Mouse (Mus musculus) B cell, adult 2 months (primary cell): ENCODE data around the gene Klhl29.

Experiments used
- DNase-seq, 2 experiments: peaks; one replicate each; pipeline ENCODE4 v3.0.0; 2022

The Klhl29 gene

DNA sequence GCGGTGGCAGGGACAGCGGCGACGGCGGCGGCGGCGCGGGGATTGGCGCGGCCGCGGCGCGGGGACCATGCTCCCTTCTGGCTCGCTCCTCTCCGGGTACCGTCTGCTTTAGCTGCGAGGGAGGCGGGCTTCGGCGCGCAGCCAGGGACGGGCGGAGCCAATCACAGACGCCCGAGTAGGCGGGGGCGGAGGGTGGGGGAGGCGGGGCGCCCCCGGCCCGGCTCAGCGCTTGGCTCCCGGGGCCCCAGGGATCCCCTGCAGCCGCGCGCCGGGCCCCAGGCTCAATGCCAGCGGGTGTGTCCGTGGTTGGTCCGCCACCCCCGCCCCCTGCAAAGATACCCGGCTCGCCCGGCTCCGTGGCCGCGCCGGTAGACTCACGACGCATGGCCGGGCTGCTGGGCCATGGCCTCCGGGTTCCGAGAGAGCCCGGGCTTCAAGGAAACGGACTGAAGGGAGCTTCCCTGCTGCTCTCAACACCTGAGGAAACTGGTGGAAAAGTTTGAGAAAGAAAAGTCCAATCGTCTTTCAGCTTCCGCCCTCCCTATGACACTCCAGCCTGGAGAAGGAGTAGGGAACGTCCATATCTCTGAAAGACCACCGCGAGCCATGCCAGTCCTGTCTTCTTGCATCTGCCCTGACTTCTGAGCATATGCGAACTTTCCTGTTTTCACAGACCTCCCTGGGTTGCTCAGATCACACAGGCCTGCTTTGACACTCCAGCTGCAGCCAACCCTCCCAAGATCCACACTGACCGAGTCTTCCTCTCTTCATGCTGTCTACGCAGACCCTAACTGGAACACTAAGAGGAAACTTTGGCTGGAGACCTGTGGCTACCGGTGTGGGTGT lies at the start of gene Klhl29:
TSS of gene Klhl29 (minus strand) at position 67 of the 846 bp plus-strand sequence.
- DNase-seq: no peak

DNA sequence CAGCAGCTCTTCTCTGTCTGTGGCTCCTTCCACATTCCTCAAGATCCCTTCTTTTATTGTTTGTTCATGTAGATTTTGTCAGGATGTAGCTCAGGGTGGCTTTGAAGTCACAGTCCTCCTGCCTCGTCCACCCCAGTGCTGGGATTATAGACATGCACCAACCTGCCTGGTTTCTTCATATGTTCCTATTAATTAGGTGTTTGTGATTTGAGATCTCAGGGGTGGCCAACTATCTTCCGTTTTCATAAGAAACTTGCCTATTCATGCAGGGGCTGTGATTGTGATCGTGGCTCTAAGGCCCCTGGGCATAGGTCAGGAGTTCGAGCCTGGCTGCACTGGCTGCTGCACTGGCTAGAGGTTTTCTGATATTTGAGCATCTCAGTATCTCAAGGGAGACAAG lies 49.8 kb upstream of the Klhl29 start:
- no peak for DNase-seq

DNA sequence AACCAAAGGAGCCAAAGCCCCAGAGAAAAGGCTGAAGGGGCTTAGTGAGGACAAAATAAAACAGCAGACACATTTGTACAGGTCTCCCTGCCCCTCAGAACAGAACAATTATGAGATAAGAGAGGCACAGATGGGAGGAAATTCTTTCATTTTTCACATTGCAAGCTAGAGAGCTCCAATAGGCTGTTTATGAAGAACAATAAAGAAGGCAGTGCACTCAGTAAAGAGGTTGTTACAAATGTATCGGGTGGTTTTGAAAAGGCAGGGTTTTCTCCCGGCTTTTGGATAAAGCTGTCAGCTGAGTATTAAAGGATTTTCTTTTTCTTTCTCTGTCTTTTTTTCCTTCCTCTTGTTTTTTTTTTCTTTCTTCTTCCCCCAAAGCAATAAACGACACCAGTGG lies 40.3 kb upstream of the Klhl29 start:
- DNase-seq: no peak

DNA sequence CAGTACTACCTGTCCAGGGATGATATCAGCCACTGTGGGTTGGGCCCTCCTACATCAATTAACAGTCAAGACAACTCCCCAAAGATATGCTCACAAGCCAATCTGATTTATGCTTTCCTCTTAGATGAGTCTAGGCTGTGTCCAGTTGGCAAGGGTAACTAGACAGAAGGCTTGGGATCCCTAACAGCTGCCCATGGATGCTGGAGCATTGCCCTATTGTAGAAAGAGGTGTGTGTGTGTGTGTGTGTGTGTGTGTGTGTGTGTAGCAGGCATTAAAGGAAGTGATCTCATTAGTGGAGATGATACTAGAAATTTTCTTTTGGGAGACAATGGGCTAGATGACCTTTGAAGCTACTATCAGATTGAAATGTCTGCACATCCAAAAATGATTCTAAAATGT lies 38.5 kb upstream of the Klhl29 start:
- DNase-seq: no peak

DNA sequence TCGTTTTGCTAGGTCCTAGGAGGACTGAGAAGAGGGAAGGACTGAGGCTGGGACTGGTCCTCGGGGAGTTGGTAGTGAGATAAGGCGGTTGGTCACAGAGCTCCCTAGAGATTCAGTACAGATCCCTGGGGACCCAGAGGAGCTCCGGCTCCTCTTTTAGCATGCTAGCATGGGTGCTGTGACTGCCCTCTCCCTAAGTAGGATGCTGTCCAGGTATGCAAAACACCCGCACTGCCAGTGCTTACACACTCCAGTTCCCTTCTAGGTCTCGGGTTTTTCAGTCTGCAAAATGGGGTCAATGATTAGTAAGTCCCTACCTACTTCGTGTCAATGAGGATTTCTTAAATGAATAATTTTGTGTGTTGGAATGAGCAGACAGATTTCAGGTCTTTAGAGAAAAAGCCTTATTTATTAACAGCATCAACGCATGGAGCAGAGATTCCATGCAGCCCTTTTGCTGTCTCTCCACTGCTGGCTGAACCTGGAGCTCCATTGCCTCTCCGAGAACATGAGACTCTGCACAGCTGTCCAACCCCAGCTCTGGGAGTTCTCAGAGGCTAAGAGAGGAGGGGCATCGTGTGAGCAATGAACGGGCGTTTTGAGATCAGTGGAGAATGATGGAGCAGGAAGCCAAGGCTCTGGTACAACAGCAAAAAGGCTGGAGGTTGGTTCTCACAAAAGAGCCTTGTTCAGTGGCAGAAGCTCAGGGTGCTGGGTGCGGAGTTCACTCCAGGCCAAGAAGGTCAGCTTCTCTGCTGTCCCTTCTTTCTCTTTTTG lies 36.5 kb upstream of the Klhl29 start:
- DNase-seq: no peak

DNA sequence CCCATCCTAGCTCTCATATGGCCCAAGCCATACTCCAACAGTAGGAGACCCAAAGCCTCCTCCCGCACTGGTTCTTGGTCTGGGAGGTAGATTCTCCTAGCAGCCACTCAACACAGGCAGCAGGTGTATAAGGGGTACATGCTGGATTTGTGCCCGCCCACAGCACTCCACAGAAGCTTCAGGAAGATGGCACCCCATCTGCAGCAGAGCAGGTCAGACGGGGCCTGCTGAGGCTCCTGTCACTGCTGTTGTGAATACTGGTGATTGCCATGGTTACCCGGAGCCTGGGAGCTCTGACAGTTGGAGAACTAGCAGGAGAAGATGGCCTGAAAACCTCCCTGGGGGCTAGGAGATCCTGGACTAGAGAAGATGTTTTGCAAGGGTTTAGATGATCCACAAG lies 35.9 kb upstream of the Klhl29 start:
- no peak for DNase-seq

DNA sequence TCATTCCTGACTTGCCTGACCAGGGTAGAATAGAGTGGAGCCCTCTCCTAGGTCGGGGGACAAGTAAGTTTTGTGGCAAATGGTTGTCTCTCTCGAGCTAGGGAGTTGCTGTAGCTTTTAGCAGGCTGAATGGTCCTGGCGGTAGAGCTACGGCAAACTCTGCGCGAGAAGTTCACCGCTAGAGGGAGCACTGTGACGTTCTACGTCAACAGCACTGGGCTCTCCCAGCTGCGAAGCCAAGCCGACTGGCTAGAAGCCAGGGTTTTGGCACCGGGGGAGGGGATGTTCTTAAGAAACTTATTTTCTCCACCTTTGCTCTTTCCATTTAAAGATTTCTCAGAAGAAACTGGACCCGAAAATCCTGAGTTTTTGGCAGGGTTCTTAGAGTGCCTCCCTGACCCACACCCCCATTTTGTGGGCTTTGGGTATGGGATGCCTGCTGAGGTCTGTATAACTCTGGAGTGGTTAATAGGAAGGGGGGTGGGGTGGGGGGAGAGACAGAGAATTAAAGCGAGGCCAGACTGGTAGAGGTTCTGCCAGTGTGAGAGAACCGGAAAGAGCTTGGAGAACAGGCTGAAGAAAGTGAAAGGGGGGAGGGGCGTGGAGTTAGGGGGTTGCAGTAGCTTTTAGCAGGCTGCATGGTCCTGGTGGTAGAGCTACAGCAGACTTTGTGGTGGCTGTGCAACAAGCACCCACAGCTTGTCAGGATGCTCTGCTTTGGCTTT lies 35.1 kb upstream of the Klhl29 start:
- peak in 1 of 2 experiments; percentile 1 for DNase-seq

DNA sequence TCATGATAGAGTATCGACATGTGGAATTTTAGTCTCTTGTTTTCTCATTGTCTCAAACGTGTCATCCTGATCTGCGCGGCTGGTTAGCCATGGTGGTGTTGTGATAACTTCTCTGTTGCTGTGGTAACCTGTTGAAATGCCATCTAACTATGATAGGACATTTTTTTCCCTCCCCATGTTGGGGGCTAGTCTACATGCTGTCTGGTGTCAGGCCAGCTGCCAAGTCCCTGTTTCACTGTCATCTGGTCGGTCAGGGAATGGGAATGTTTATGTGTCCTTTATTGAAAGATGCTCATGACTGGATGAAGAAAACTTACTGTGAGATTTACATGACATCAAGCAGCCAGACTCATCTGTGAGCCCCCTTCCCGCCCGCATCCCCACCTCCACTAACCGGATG lies 31.7 kb upstream of the Klhl29 start:
- DNase-seq: no peak

DNA sequence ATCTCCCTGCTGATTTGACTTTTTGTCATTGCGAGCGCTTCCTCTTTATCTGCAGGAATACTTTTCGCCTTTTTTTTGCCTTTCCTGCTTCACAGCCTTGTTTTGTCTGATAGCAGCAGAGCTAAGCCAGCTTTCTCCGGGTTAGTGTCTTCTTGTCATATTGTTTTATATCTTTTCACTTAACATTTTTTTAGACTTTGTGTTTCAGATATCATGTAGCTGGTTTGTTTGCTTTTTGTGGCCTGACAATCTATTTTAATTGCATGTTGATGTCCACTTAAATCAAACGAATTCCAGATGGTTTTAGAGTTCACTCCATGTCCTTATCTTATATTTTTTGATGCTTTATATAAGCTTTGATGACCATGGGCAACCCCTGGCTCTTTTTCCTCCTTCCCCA lies 21.9 kb upstream of the Klhl29 start:
- no peak for DNase-seq

DNA sequence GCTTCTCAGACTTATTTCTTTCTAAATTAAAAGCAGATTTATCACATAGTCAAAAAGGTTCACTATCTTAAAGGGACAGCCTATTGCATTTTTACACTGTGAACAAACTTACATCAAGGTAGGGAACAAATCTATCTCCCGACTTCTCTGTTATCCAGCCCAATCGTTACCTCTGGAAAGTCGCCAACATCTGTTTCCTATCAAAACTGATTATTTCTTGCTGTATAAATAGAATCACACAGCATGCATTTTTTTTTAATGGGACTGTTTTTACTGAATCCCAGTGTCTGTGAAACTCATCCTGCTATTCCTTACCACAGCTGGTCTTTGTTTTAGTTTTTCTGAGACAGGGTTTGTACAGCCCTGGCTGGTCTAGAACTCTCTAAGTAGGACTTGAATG lies 19.7 kb upstream of the Klhl29 start:
- DNase-seq: no peak

DNA sequence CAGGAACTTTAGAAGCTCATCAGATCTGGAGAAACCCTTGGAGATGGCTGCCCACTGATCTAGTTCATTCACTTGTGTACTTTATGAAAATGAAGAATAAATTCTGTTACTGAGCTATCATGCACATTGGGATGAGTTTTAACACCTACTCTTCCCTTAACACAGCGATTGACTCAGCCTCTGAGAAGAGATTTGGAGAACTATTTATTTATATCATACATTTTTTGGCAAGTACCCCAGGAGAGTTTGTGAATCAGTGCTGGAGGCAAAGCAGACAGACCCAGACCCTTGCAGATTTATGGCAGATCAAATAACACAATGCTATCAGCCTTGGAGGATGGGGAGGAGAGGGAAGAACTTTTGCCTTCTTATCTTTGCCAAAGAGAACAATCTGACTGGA lies 11.6 kb upstream of the Klhl29 start:
- DNase-seq: no peak

DNA sequence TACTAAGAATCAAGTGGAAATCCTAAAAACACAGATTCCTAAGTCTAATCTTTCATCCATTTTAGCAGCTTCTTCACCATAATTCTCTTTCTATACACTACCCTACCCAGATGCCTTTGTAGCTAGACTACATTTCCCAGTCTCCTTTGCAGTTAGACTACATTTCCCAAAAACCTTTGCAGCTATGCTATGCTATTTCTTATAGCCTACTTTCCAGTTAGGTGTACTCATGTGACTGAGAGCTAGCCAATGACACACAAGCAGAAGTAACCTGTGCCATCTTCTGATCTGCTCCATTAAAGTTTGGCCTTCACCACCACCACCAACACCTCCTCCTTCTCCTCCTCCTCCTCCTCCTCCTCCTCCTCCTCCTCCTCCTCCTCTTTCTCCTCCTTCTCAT lies 11.2 kb upstream of the Klhl29 start:
- no peak for DNase-seq

DNA sequence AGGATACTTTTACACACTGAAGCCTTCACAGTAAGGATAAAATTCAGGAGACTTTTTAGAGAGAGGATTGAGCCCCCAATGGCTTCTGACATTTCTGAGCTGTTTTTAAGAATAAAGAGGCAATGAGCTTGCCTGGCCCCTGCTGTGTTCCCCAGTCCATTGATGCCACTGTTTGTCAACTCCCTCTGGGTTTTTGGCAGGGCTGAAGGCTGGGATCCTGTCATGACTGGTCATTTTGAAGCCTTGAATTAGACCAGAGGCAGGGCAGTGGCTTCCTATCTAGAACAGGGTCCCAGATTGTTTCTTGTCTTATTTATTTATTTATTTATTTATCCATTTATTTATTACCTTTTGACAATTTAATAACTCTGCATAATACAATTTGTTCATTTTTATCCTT lies 6.2 kb upstream of the Klhl29 start:
- DNase-seq: no peak

DNA sequence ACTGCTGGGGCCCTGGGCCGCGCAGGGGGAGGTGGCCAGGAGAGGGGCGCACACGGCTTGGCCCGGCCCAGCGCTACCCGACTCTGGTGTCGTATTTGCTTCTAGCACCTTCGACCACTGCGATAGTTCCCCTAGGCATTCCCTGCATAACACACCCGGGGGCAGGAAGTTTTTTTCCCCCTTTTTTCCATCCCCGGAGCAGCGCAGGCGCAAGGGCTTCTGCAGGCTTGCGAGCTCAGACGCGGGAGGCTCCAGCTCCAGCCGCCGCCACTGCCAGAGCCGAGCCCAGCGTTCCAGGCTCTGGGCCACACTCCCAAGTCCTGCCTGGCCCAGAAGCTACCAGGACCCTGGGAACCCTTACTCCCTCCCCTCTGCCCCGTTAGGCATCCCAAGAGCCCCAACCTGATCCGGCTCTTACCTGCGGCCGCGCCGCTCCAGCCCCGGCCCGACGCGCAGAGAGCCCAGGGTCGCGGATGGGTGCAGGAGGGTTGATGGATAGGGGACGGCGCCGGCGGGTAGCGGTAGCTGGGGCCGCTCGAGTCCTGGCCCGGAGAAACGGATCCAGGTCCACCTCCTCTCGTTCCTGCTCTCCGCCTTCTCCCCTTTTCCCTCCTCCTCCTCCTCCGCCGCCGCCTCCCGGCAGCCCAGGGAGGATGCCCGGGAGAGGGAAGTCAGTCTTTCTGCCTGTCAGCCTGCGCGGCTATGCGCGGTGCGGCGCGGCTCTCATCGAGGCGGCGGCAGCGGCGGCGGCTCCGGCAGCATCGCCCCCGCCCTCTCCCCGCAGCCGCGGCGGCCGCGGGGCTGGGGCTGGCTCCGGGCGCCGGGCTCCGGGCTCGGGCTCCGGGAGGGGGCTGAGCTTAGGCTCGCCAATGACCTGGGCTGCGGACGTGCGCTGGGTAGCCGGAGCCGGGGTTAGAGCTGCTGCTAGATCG lies 532 bp downstream of the Klhl29 start:
- no peak for DNase-seq

DNA sequence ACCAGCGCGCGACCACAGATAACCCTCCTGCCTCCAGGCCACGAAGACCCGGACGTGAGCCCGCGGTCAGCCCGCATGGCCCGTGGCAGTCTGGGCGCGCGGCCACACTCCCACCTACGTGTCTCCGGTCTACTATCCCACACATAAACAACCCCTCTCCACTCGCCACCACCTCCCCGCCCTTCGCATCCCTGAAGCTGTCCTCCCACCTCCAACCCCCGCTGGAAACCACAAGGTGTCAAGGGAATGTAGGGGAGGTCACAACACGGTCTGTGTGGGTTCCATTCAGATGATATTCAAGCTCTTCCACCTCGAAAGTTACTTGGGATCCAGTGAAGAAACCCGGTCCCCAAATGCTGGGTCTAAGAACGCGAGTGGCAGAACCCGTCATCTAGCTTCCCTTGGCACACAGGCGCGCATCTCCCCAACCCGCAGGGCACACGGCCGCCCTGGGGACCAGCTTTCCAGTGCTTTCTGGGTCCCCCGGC lies 1.2 kb downstream of the Klhl29 start:
- no peak for DNase-seq

DNA sequence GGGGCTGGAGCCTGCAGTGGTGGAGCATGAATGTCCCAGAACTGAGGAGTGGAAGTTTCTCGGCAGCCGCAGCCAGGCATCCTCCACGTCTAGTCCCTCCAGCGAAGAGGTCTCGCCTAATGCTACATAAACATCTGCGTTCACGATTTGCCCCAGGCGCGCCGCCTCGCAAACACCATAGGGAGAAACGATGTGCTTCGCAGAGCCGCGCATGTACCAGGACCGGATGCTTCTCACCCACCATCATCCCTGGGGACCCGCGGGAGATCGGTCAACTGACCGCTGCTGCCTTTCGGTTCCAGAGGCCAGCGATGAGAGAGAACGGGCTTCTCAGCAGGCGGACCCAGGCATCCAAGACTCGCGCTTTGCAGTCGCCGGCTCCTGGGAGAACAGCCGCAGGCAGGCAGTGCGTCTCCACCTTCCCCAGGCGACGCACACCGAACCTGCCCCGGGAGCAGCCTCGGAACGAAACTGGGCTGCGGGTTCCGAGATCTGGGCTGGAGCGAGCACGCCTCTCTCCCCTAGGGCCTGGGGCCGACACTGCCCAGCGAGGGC lies 1.8 kb downstream of the Klhl29 start:
- no peak for DNase-seq

DNA sequence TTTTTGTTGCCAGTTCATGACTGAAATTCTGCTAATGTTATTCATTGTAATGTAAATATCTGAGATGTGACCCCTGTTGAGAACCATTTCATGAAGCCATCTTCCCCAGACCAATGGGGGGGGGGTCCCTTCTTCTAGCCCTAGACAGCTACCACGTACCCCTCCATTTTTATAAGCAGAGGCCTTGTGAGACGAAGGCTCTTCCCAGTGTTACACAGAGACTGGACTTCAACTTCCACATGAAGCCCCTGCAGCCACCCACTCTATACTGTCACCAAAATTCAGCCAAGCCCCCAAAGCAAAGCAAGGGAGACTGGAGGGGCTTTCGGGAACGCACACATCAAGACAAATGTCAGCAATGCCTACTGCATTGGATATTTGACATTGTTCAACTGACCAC lies 6.1 kb downstream of the Klhl29 start:
- DNase-seq: no peak

DNA sequence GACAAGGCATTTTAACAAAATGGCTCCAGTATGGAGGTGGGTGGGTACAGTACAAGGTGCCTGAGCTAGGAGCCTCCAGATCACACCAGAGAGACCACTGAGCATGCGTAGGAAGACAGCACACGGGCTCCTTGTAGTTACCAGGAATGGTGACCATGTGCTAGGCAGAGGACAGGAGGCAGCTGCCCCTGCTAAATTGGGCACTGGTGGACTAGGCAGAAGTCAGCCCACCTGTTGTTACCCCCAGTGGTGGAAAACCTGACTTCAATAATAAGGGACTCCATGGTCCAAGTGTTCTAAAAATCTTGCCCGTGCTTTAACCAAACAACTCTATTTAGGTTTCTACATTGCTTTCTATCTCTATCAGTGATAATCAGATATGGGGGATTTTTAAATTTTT lies 10.6 kb downstream of the Klhl29 start:
- no peak for DNase-seq

DNA sequence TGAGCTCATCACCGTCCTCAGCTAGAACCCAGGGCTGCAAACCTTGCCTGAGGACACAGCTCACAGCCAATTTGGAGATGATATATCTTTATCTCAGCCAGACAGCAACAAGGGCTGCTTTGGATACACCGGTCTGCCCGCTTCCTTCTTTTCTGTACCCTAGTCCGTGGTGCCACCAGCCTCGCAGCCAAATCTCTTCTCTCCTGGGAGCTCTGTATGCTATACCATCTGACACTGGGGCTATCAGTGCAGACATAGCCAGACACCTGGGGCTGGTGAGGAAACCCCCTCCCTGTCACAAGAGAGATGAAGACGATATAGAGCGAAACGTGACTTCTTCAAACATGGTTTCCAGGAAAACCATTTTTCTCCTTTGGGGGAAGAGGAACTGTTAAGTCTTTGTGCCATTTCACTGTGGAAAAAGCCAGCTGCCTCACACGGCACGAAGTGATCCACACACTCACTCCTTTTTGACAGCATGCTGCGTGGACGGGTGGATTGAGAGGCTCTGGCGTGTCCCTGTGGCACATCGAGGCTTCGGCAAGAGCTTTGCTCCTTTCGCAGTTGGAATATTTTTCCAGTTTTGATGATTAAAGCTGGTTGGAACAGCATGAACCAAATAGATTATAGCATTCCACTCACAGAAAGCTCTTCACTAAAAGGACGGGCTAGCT lies 11.4 kb downstream of the Klhl29 start:
- DNase-seq: no peak

DNA sequence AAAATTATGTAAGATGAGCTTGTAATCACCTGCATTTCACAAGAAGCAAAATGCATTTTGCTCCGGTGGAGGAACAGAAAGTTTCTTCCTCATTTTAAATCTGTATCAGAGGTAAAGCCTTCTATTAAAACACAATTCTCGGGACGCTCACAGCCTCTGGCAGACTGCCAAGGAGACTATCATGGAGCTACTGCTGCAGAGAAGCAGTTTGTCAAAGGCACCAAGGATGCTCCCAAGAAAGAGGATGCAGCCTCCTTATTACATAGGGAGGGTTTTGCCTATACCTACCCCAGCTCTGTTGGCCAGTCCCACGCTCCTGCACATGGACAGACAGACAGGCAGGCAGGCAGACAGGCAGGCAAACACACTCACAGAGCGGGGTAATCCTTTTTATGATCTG lies 16.4 kb downstream of the Klhl29 start:
- DNase-seq: no peak

DNA sequence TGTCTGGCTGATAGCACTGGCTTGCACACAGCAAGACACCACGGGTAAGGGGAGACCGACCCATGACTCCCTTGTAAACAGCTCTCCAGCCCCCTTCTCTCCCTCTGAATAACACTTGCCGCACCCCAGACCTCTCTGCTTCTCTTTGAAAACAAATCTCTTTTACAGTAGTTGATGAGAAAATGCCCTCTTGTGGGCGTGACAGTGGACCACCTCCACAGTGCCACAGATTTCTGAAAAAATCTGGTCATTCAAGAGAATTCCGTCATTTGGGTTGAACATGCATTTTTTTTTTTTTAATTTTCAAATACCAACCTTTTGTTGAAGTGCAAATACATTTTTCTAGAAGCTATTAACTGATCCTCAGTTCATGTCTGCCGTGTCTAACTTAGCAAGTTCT lies 17.0 kb downstream of the Klhl29 start:
- no peak for DNase-seq

DNA sequence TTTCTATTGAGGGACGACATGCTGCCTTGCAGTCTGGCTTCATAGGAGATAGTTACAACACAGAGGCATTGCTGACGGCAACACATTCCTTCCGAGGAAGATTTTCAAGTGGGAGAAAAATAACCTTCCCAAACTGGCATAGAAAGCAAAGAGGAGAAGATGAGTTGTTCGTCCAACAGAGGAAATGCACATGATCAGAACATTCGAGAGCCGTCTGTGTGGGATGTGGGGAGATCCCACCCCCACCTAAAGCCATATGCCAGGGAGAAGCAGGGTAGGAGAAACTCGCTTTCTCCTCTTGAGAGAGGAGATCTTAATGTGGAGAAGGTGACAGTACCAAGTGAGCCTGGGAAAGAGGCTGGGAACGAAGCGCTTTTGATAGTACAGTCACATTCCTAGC lies 22.1 kb downstream of the Klhl29 start:
- no peak for DNase-seq
